Mouse (Mus musculus) embryo, embryonic 10 days (tissue): ENCODE results near the gene Orm2.

Experiments used
- DNase-seq: peaks from one replicate; pipeline ENCODE4 v3.0.0-alpha.2; 2015; ENCODE audit warnings: low spot score

Orm2 gene

GRCm38 (mm10) chr4:63377483-63377882 is 15.2 kb downstream of the Orm2 start:
- DNase-seq: no peak

DNA sequence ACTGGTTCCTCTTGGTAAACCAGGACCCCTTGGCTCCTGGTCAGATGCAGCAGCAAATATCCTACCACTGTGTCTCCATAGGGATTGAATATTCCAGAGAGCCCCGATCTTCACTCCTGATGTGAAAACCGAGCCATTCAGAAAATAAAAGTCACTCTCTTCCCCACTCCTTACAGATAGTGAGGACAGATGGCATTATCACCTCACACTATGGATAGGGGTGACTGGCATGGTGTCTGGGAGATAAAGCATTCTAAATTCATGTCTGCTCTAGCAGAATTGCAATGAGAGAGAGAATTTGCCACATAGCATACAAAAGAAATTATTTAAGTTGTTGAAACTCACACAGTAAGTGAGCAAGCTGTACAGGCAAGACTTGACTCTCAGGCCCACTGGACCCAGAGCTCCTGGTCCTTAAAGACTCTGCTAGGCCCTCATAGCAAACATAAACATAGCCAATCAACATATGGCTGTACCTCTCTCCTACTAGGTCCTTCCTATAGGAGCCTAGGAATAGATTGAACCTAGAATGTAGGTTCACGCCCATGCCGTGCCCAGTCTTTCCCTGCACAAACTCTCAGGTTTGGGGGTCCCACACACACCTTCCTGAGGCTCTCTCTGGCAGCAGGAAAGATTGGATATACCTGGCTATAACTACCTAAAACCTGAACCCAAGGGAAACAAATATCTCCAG is 20.6 kb downstream of the Orm2 start:
- DNase-seq: no peak

GRCm38 (mm10) chr4:63383474-63383873 is 21.2 kb downstream of the Orm2 start:
- no peak for DNase-seq

- no peak for DNase-seq
Observed at GRCm38 (mm10) chr4:63384262-63384661, 22.0 kb downstream of the Orm2 start.

DNA sequence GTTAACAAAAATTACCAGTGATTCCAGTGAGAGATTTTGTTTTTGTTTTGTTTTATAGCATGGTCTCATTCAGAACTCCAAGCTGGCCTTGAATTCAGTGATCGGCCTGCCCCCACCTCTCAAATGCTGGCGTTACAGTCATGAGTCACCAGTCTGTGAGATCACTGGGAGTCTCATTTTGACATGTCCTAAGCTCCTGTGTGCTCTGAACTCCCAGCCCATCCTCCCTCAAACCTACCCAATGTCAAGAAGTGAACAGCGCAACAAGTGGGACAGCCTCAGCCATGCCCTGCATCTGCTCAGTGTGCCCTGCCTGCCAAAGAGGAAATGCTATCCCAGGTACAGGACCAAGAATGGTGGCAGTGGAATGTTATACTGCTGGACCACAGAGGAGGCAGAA is 23.0 kb downstream of the Orm2 start:
- no peak for DNase-seq

DNA sequence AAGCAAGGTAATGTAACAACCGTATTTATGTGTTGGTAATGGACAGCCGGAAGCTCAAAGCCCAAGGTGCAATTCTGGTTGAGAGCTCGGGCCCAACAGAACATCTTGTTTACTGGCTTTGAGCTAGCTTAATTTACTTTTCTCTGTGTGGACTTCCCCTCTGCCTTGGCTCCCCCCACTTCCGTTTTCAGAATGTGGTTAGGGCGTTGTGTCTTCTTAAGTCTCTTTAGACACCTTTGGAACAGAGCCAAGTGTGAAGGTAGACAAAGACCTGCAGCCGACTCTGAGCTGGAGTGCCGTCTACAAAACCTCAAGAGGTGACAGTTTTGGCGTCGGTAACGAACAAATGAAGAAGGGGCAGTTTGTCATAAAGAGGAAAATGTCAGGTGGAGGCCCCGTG is 23.5 kb downstream of the Orm2 start:
- no peak for DNase-seq

- DNase-seq: no peak
Observed at GRCm38 (mm10) chr4:63388029-63388428, 25.8 kb downstream of the Orm2 start.

DNA sequence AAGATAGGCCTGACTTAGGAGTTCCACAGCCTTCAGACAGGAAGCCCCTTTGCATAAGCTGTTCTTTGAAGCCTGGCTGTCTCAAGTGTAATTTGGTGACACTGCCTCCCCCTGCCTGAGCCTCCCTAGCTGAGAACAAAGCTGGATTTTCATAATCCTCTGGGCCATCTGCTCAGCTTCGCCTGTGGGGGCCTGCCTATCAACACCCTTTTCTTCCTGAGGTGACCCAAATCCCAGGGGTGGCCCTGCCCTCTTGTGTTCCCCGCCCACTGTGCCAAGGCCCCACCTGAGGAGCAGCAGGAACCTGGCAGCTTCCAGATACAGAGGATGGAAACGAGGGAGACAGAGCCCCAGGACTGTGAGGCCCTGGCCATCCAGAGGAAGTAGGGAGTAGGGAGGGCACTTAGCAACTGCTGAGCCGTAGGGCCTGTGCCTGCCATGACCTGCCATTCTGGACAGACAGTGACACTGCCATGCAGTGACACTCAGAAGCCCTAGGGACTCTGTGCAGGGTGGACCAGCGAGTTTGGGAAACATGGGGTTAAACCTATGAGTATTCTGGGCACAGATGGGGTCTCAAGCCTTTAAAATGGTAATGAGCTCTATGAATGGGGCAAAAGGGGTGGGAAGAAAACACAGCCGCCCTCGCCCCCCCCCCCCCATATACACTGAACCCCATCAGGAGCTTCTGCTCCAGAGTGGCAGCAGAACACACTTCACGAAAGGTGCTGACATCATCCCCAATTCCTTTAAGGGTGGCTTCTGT is 27.1 kb downstream of the Orm2 start:
- peak; percentile 32 for DNase-seq

DNA sequence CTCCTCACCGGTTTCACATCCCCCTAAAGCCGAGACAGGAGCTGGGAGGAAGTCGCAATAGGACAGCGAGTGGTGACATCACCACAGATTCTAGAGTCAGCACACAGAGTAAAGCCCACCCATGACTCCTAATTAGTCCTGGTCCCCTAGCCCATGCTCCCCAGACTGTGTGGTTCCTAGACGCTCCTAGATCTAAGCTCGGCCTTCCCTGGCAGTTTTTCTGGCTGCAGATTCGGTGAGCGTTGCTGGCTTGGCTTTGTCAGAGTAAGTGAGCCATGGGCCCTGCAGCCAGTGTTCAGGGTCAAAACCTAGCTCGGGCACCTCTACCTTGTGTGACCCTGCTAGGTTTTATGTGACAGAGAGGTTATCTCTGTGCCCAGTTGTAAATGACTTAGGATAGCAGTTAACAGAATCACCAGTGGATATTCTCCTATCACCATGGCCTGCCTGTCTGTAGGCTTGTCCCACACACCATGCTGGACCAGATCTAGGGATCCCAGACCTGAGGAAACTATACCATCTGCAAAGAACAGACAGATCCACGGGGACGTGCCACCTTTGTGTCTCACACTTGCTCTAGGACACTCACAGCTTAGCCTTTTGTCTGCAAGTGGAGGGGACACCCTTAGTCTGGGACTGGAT is 27.8 kb downstream of the Orm2 start:
- DNase-seq: no peak

GRCm38 (mm10) chr4:63391322-63391721 is 29.1 kb downstream of the Orm2 start:
- DNase-seq: no peak

GRCm38 (mm10) chr4:63397981-63398537 is 35.8 kb downstream of the Orm2 start:
- no peak for DNase-seq

DNA sequence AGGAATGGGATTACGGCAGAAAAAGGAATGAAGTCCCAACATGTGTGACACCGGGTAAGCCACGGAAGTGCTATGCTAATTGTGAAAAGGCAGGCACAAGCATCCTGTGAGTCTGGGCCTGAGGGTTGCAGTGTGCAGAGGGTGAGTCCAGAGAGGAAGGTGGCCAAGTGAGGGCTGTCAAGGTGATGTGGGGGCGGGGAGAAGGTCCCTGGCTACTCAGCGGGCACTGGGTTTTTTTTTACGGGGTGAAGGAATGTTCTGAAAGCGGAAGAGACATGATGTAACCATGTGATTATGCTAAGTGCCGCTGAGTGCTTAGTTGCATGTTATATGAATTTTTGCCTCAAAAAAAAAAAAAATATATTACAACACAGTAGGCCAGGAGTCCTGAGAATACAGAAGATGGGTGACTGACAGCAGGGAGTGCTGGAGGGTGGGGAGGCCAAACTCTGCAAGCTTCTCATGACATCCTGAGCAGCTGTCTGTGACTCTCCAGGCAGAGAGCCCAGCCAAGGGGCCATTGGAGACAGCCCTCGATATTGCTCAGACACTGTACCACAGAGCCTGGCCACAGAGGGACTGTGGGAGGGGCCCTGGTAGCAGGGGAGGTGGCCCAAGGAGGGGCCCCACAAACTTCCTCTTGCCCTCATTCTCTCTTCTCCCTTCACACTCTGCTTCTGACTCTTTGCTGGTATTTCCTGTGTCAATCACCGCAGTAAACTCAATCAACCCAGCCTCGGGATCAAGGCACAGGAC is 36.8 kb downstream of the Orm2 start:
- no peak for DNase-seq

DNA sequence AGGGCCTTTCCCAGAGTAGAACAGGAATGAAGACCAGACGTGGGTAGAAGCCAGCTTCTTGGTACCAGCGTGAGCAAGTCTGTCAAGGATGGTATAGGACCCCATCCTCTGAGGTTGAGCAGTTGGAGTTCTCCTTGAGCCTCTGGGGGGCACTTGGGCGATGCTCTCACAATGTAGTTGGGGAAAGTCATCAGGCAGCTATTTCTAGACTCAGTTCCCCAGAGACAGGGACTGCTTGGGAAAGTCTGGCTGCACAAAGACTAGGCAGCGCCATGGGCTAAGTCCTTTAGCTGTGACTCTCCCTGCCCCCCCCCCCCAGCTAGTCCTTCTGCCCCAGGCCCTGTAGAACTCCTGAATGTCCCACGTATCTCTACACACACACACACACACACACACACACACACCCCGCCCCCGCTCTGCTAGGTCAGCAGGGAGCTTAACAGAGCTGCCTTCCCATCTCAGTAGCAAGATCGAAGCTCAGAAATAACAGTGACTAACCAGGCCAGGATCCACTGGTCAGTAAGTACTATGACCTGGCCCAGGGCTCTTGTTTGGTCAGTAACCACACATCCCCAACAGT is 37.5 kb downstream of the Orm2 start:
- DNase-seq: no peak

- DNase-seq: no peak
Observed at GRCm38 (mm10) chr4:63400541-63401306, 38.5 kb downstream of the Orm2 start.

GRCm38 (mm10) chr4:63401620-63402019 is 39.4 kb downstream of the Orm2 start:
- no peak for DNase-seq

DNA sequence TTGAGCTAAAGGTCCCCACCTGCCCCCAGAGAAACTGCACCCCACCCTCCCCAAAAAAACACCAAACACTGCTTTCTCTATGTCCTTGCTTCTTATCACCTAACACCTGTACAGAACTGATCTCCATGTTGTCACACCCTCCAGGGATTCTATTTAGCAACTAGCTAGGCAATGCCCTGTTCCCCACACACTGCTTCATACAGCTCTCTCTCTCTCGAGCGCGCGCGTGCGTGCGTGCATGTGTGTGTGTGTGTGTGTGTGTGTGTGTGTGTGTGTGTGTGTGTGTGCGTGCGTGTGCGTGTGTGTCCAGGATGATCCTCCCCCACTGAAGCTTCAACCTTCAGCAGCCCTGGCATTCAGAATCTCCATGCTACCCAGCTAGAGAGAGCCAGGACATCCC is 39.8 kb downstream of the Orm2 start:
- DNase-seq: no peak

- no peak for DNase-seq
Observed at GRCm38 (mm10) chr4:63402558-63402957, 40.3 kb downstream of the Orm2 start.

DNA sequence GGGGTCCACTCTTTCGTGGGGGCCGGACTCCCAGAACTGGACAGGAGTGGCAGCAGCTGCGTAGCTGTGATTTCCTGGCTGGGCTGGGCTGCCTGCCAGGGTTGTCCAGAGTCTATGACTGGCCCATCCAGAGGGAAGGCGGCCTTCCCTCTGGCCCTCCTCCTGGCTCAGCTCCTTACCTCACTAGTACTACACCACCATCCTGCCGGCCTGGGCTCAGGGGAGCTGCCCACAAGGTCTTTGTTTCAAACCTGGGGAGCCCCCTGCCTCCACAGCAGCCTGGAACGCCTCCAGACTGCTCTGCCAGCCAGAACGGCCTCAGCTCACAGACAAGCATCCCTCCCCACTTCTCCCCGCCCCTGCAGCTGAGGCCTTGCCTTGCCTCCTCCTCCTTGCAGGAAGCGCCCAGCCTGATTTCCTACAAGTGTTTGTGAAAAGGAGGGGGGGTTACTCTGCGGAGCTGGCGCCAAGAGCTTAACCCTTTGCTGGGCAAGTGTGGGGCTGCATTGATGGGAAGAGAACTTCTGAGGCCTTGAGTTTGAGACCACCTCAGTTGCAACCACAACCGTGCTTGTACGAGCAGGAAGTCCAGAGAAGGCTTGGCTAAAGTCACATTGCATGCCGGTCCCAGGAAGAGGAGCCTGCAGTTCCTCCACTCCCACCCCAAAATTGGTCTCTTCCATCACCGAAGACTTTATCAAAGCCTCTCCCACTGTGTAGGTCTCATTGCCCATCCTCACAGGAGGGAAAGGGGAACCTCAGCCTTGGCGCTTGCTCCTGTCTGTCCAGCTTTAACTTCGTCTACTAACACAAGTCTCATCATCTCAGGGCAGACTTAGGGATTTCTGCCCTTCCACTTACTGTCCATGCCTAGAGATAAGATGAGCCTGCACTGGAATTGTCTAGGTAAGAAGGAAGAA is 41.1 kb downstream of the Orm2 start, which contains the start of gene Akna:
TSS of gene Akna (minus strand) at position 315 of the 920 bp plus-strand sequence.
- DNase-seq: peak; percentile 80

DNA sequence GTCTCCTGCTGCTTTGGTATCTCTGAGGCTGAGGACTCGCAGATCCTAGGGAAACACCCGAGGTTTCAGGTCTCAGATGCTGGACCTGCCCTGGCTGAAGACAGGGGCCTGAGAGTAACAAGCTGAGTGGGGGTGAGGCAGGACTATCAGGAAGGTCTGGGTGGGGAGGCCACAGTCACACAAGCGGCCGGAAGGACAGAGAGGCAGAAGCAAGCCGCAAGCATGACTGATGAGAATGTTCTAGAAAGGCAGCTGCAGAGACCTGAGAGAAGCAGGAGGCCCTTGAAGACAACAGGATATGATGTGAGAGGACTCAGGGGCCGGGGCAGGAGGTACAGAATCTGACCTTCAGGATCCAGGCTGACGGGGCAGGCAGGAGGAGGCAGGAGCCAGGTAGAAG is 42.0 kb downstream of the Orm2 start:
- DNase-seq: no peak

- DNase-seq: no peak
Observed at GRCm38 (mm10) chr4:63405051-63405450, 42.8 kb downstream of the Orm2 start.
